Mouse (Mus musculus) C2C12 (cell line): Measurements from ENCODE around the gene Fbrsl1.

Experiments used
- CEBPB ChIP-seq: IDR thresholded peaks from one replicate; pipeline ENCODE4 v1.6.1; 2011; ENCODE audit warnings: low read depth, mild to moderate bottlenecking, control low read depth, moderate library complexity
- CTCF ChIP-seq: IDR thresholded peaks from one replicate; pipeline ENCODE4 v1.5.1; 2011; ENCODE audit not compliant: control insufficient read depth, insufficient read depth, insufficient read length
- MAX ChIP-seq: IDR thresholded peaks from one replicate; pipeline ENCODE4 v1.6.1; 2011; ENCODE audit warnings: mild to moderate bottlenecking, control low read depth
- MYOD1 ChIP-seq: IDR thresholded peaks from one replicate; pipeline ENCODE4 v1.6.1; 2011; ENCODE audit warnings: low read depth; ENCODE audit not compliant: control insufficient read depth, insufficient read length
- MYOG ChIP-seq: IDR thresholded peaks from one replicate; pipeline ENCODE4 v1.6.1; 2011; ENCODE audit not compliant: control insufficient read depth, insufficient read length; ENCODE audit errors: extremely low read depth
- USF1 ChIP-seq: IDR thresholded peaks from one replicate; pipeline ENCODE4 v1.6.1; 2011; ENCODE audit warnings: low read depth, mild to moderate bottlenecking, control low read depth, moderate library complexity

- no peak for TF ChIP-seq USF1
- TF ChIP-seq MAX, result no peak
- no peak for TF ChIP-seq MYOG
- TF ChIP-seq CTCF, result no peak
- no peak for TF ChIP-seq CEBPB
- TF ChIP-seq MYOD1, result no peak
Observed at GRCm38 (mm10) chr5:110342648-110343284, 105.5 kb downstream of the Fbrsl1 start, which contains the start of gene P2rx2.
